Mouse (Mus musculus): ENCODE results near the gene Fkbp1b. TPM values are rescaled to one million over a fixed set of nuclear protein-coding genes. Genes with fewer than 3 reads are reported as not detected.

The Fkbp1b gene
- polyA plus RNA-seq (2017; shearing (Covaris generic)), result not detected

GRCm38 (mm10) chr12:4841392-4841887, at the start of gene Fkbp1b:
TSS of gene Fkbp1b (minus strand) at chr12:4841591.

GRCm38 (mm10) chr12:4874161-4874927, 33.0 kb upstream of the Fkbp1b start, which contains the start of gene Mfsd2b:
TSS of gene Mfsd2b (minus strand) at chr12:4874359.

GRCm38 (mm10) chr12:4842890-4843597, 1.7 kb upstream of the Fkbp1b start, which contains the start of gene Wdcp:
TSS of gene Wdcp (plus strand) at chr12:4843303.

GRCm38 (mm10) chr12:4817361-4818101, 23.9 kb downstream of the Fkbp1b start, which contains the start of gene Sf3b6:
TSS of gene Sf3b6 (plus strand) at chr12:4817544.

Other genes with a start within 250 kb of the Fkbp1b start
- gene Itsn2, start 249.0 kb downstream of the Fkbp1b start, polyA plus RNA-seq (2017; shearing (Covaris generic)), result 181 TPM
- gene Gm3625, start 248.7 kb downstream of the Fkbp1b start, polyA plus RNA-seq (2017; shearing (Covaris generic)), result not detected
- not detected for gene Fam228a, start 103.2 kb downstream of the Fkbp1b start, polyA plus RNA-seq (2017; shearing (Covaris generic))
- 0.35 TPM for gene Pfn4, start 72.6 kb downstream of the Fkbp1b start, polyA plus RNA-seq (2017; shearing (Covaris generic))
- gene Fam228b, start 72.3 kb downstream of the Fkbp1b start, polyA plus RNA-seq (2017; shearing (Covaris generic)), result 0.60 TPM
- 383 TPM for gene Sf3b6, start 24.0 kb downstream of the Fkbp1b start, polyA plus RNA-seq (2017; shearing (Covaris generic))
- gene Wdcp, start 1.7 kb upstream of the Fkbp1b start, polyA plus RNA-seq (2017; shearing (Covaris generic)), result 12.6 TPM
- gene Mfsd2b, start 32.8 kb upstream of the Fkbp1b start, polyA plus RNA-seq (2017; shearing (Covaris generic)), result 0.49 TPM
- 33.1 TPM for gene Ubxn2a, start 66.1 kb upstream of the Fkbp1b start, polyA plus RNA-seq (2017; shearing (Covaris generic))
- 60.6 TPM for gene Atad2b, start 75.8 kb upstream of the Fkbp1b start, polyA plus RNA-seq (2017; shearing (Covaris generic))

All from CD4-positive, CD25-positive, alpha-beta regulatory T cell (primary cell).